Mouse (Mus musculus) forebrain, embryonic 13.5 days (tissue): ENCODE measurements around the gene Gnmt. TPM values are rescaled to one million over a fixed set of nuclear protein-coding genes. Genes with fewer than 3 reads are reported as not detected.
"Not testable (repeated sequence)": the region's sequence is repeated elsewhere in the genome, so short reads cannot be mapped to it uniquely, and the experiment has no call there.

Experiments
- ATAC-seq: fragments of 200-750 bp; cut with Nextera tagmentation; 2 replicates; pipeline ENCODE4 v1.8.0; 2017
- H3K27ac ChIP-seq: fragments of 300-500 bp; sonication (generic); 2 replicates; pipeline ENCODE4 v1.5.1; 2015; ENCODE audit warnings: inconsistent platforms, mild to moderate bottlenecking, moderate library complexity
- H3K27me3 ChIP-seq: fragments of 300-500 bp; sonication (generic); 2 replicates; pipeline ENCODE4 v1.6.1; 2015; ENCODE audit warnings: mild to moderate bottlenecking, inconsistent platforms
- H3K36me3 ChIP-seq: fragments of 300-500 bp; sonication (generic); 2 replicates; pipeline ENCODE4 v1.6.1; 2015; ENCODE audit warnings: mild to moderate bottlenecking, inconsistent platforms; ENCODE audit not compliant: poor library complexity, severe bottlenecking
- H3K4me1 ChIP-seq: fragments of 300-500 bp; sonication (generic); 2 replicates; pipeline ENCODE4 v1.6.1; 2015; ENCODE audit warnings: inconsistent platforms
- H3K4me2 ChIP-seq: fragments of 300-500 bp; sonication (generic); 2 replicates; pipeline ENCODE4 v1.6.1; 2015; ENCODE audit warnings: inconsistent platforms, mild to moderate bottlenecking, moderate library complexity
- H3K4me3 ChIP-seq: fragments of 300-500 bp; sonication (generic); 2 replicates; pipeline ENCODE4 v1.5.1; 2015; ENCODE audit warnings: mild to moderate bottlenecking, inconsistent platforms
- H3K9ac ChIP-seq: fragments of 300-500 bp; sonication (generic); 2 replicates; pipeline ENCODE4 v1.6.1; 2015; ENCODE audit warnings: mild to moderate bottlenecking, inconsistent platforms
- H3K9me3 ChIP-seq: fragments of 300-500 bp; sonication (generic); replicated peaks from 2 replicates; pipeline ENCODE4 v1.6.1; 2016; ENCODE audit warnings: inconsistent platforms
- WGBS: fragments of 180-500 bp; shearing (Covaris S2); methylation state at CpG from one replicate; pipeline ENCODE4 v1.1.7; 2015; 5-methylcytosine and 5-hydroxymethylcytosine counted together
- polyA plus RNA-seq: library from polyadenylated mRNA; unstranded; fragments of >200 nt; fragmentation: Nextera tagmentation; extraction: Ambion mirVana; gene quantifications from 2 replicates; pipeline ENCODE4 v1.2.1, GENCODE M21; 2015

Gnmt gene
- polyA plus RNA-seq, result 0.52 and 0.58 TPM in 2 replicates

- H3K9ac ChIP-seq, result 0 out of 2 replicates have a peak within 1 kb of the TSS, but pooled peaks have one; percentile 34
- no peak for ATAC-seq
- H3K9me3 ChIP-seq, result no peaks in the 10 kb centered on the region
- H3K4me2 ChIP-seq, result peak within 1 kb of the TSS; percentile 5; the same call in 1 of the 2 replicates
- H3K36me3 ChIP-seq, result peaks cover 14% of the 10 kb centered on the region
- WGBS, result 20% methylated on average over 24 of the region's 24 CpGs
- no peaks in the 10 kb centered on the region for H3K4me1 ChIP-seq
- H3K4me3 ChIP-seq, result no peak within 1 kb of the TSS
- no peak within 1 kb of the TSS for H3K27ac ChIP-seq
- peaks cover 15% of the 10 kb centered on the region for H3K27me3 ChIP-seq
These were observed at the start of gene Gnmt for GRCm38 (mm10) chr17:46728904-46729318. Gene Gnmt, minus strand, starts transcription at chr17:46729168.

GRCm38 (mm10) chr17:46776087-46776486 is 47.1 kb upstream of the Gnmt start:
- H3K36me3 ChIP-seq, result peaks cover 69% of the 10 kb centered on the region
- H3K9me3 ChIP-seq, result no peaks in the 10 kb centered on the region
- H3K4me2 ChIP-seq, result no peak overlapping the region
- ATAC-seq, result no peak
- H3K27me3 ChIP-seq, result no peaks in the 10 kb centered on the region
- peaks cover 21% of the 10 kb centered on the region for H3K4me1 ChIP-seq
- H3K9ac ChIP-seq, result no peak overlapping the region
- WGBS, result 86% methylated on average over 3 of the region's 3 CpGs
- H3K4me3 ChIP-seq, result no peak overlapping the region
- H3K27ac ChIP-seq, result no peak overlapping the region

GRCm38 (mm10) chr17:46775070-46775469 is 46.1 kb upstream of the Gnmt start:
- Histone ChIP-seq H3K27me3 (no peaks in the 10 kb centered on the region), H3K9me3 (no peaks in the 10 kb centered on the region), H3K4me2 (no peak overlapping the region), H3K27ac (no peak overlapping the region), H3K4me1 (peaks cover 19% of the 10 kb centered on the region), H3K4me3 (no peak overlapping the region), H3K9ac (no peak overlapping the region), H3K36me3 (peaks cover 62% of the 10 kb centered on the region)
- ATAC-seq, result no peak
- WGBS, result 95% methylated on average over 9 of the region's 9 CpGs

GRCm38 (mm10) chr17:46774131-46774472 is 45.1 kb upstream of the Gnmt start:
- H3K4me3 ChIP-seq, result no peak overlapping the region
- peaks cover 19% of the 10 kb centered on the region for H3K4me1 ChIP-seq
- H3K27me3 ChIP-seq, result no peaks in the 10 kb centered on the region
- peaks cover 53% of the 10 kb centered on the region for H3K36me3 ChIP-seq
- H3K27ac ChIP-seq, result no peak overlapping the region
- no peaks in the 10 kb centered on the region for H3K9me3 ChIP-seq
- H3K9ac ChIP-seq, result no peak overlapping the region
- 44% methylated on average over 2 of the region's 2 CpGs for WGBS
- peak overlapping the region; percentile 77 for H3K4me2 ChIP-seq
- no peak for ATAC-seq

GRCm38 (mm10) chr17:46773278-46774130 is 44.5 kb upstream of the Gnmt start:
- WGBS, result 9% methylated on average over 19 of the region's 20 CpGs

GRCm38 (mm10) chr17:46772404-46773277 is 43.7 kb upstream of the Gnmt start, which contains the start of gene 2310039H08Rik:
Gene 2310039H08Rik, plus strand, starts transcription at chr17:46772635.
- no peaks in the 10 kb centered on the region for H3K27me3 ChIP-seq
- WGBS, result under 1% methylated on average over 50 of the region's 50 CpGs
- peaks cover 19% of the 10 kb centered on the region for H3K4me1 ChIP-seq
- ATAC-seq, result peak; percentile 92
- H3K4me2 ChIP-seq, result peak within 1 kb of the TSS; percentile 77
- no peaks in the 10 kb centered on the region for H3K9me3 ChIP-seq
- H3K36me3 ChIP-seq, result peaks cover 38% of the 10 kb centered on the region
- peak within 1 kb of the TSS; percentile 78 for H3K4me3 ChIP-seq
- H3K9ac ChIP-seq, result peak within 1 kb of the TSS; percentile 79
- H3K27ac ChIP-seq, result peak within 1 kb of the TSS; percentile 69

More at GRCm38 (mm10) chr17:46773278-46774130, 44.5 kb upstream of the Gnmt start:
- no peak for ATAC-seq
- Histone ChIP-seq H3K4me1 (peaks cover 19% of the 10 kb centered on the region), H3K4me2 (peak overlapping the region; percentile 77), H3K9me3 (no peaks in the 10 kb centered on the region), H3K27ac (peak overlapping the region; percentile 69; the same call in 1 of the 2 replicates), H3K27me3 (no peaks in the 10 kb centered on the region), H3K4me3 (peak overlapping the region; percentile 78), H3K36me3 (peaks cover 47% of the 10 kb centered on the region), H3K9ac (peak overlapping the region; percentile 79)

- H3K9ac ChIP-seq, result peak overlapping the region; percentile 79
- ATAC-seq, result peak; percentile 42
- no peaks in the 10 kb centered on the region for H3K9me3 ChIP-seq
- H3K4me2 ChIP-seq, result peak overlapping the region; percentile 77
- WGBS, result 9% methylated on average over 5 of the region's 5 CpGs
- peaks cover 19% of the 10 kb centered on the region for H3K4me1 ChIP-seq
- H3K27me3 ChIP-seq, result no peaks in the 10 kb centered on the region
- peak overlapping the region; percentile 69 for H3K27ac ChIP-seq
- H3K4me3 ChIP-seq, result peak overlapping the region; percentile 78
- H3K36me3 ChIP-seq, result peaks cover 32% of the 10 kb centered on the region
These were observed 43.1 kb upstream of the Gnmt start for GRCm38 (mm10) chr17:46772038-46772403.

- H3K36me3 ChIP-seq, result peaks cover 28% of the 10 kb centered on the region
- peaks cover 19% of the 10 kb centered on the region for H3K4me1 ChIP-seq
These were observed 42.6 kb upstream of the Gnmt start for GRCm38 (mm10) chr17:46771616-46772015.

GRCm38 (mm10) chr17:46771025-46771424 is 42.1 kb upstream of the Gnmt start:
- Histone ChIP-seq H3K27ac (no peak overlapping the region), H3K36me3 (peaks cover 22% of the 10 kb centered on the region), H3K4me2 (no peak overlapping the region), H3K4me3 (no peak overlapping the region), H3K27me3 (no peaks in the 10 kb centered on the region), H3K9me3 (no peaks in the 10 kb centered on the region), H3K9ac (no peak overlapping the region), H3K4me1 (peaks cover 19% of the 10 kb centered on the region)
- ATAC-seq, result no peak
- 80% methylated on average over 4 of the region's 4 CpGs for WGBS

More at GRCm38 (mm10) chr17:46771616-46772015, 42.6 kb upstream of the Gnmt start:
- peak overlapping the region; percentile 79 for H3K9ac ChIP-seq
- H3K9me3 ChIP-seq, result no peaks in the 10 kb centered on the region
- H3K27ac ChIP-seq, result peak overlapping the region; percentile 69; the same call in 1 of the 2 replicates
- peak overlapping the region; percentile 78 for H3K4me3 ChIP-seq
- no peaks in the 10 kb centered on the region for H3K27me3 ChIP-seq
- WGBS, result 67% methylated on average over 17 of the region's 17 CpGs
- ATAC-seq, result no peak
- H3K4me2 ChIP-seq, result peak overlapping the region; percentile 77

GRCm38 (mm10) chr17:46770546-46770945 is 41.6 kb upstream of the Gnmt start:
- Histone ChIP-seq H3K27ac (no peak overlapping the region), H3K4me2 (no peak overlapping the region), H3K9me3 (no peaks in the 10 kb centered on the region), H3K9ac (no peak overlapping the region), H3K27me3 (no peaks in the 10 kb centered on the region), H3K4me3 (no peak overlapping the region), H3K36me3 (peaks cover 17% of the 10 kb centered on the region), H3K4me1 (peaks cover 19% of the 10 kb centered on the region)
- ATAC-seq, result no peak
- 90% methylated on average over 11 of the region's 11 CpGs for WGBS

GRCm38 (mm10) chr17:46767868-46768267 is 38.9 kb upstream of the Gnmt start:
- no peaks in the 10 kb centered on the region for H3K36me3 ChIP-seq
- H3K4me1 ChIP-seq, result peaks cover 7% of the 10 kb centered on the region
- no peaks in the 10 kb centered on the region for H3K9me3 ChIP-seq
- 56% methylated on average over 8 of the region's 8 CpGs for WGBS
- no peak overlapping the region for H3K4me3 ChIP-seq
- H3K9ac ChIP-seq, result no peak overlapping the region
- H3K4me2 ChIP-seq, result no peak overlapping the region
- no peak for ATAC-seq
- no peaks in the 10 kb centered on the region for H3K27me3 ChIP-seq
- H3K27ac ChIP-seq, result no peak overlapping the region

- H3K9me3 ChIP-seq, H3K36me3 ChIP-seq, ATAC-seq, H3K4me1 ChIP-seq, H3K4me3 ChIP-seq, H3K9ac ChIP-seq, H3K27me3 ChIP-seq, H3K4me2 ChIP-seq, H3K27ac ChIP-seq: not testable (repeated sequence)
- 60% methylated on average over 9 of the region's 9 CpGs for WGBS
These were observed 35.9 kb upstream of the Gnmt start for GRCm38 (mm10) chr17:46764916-46765315.
